20 mouse cellular contexts compared by ENCODE assay signal in genomic region chr9:113628780-113629179, GRCm38 (mm10).
A peak's percentile ranks its signal among the peaks of the same experiment; 100 is the strongest.
DNase-seq lines count a peak whose midpoint lies in the region; ATAC-seq and TF ChIP-seq lines count a peak whose summit lies in the region.
"Had no signal": no experiment of that assay in that cellular context is flagged by ENCODE, and none has a peak within 500 bp of the region (broad histone marks: within the 10 kb centered on the region; RNA-seq: fewer than 3 reads in every experiment).

No protein-coding gene starts in this region.

- DNase-seq in heart, adult 2 months, result no peak
- DNase-seq in lung, embryonic 14.5 days, result no peak
- no peak for DNase-seq in lung, postnatal 36 days
- no peak for DNase-seq in ES-E14 (ENCODE audit: low read depth, low spot score)
- DNase-seq in cerebellum, postnatal 25 days, result no peak
- DNase-seq: adrenal gland, postnatal 25 days; cerebellum, adult 8-10 months; gastrocnemius, adult 2 months; heart, postnatal 4 days; lung, adult 18-20 months; lung, postnatal 4 days; right cerebral cortex, adult 18-20 months; right cerebral cortex, postnatal 4 days had no signal

- H3K27ac ChIP-seq in heart, adult 2 months, result no peak overlapping the region
- no peak overlapping the region for H3K27ac ChIP-seq in heart, embryonic 11.5 days (ENCODE audit: low read depth, low read length)
- H3K27ac ChIP-seq in lung, embryonic 14.5 days (ENCODE audit: low read depth), result no peak overlapping the region
- no peak overlapping the region for H3K27ac ChIP-seq in ES-E14 (ENCODE audit: insufficient read depth, low read depth, low read length, poor library complexity, severe bottlenecking)
- 0 out of 2 replicates have a peak overlapping the region, but pooled peaks have one; percentile 25 for H3K27ac ChIP-seq in olfactory bulb, adult 2 months (ENCODE audit: insufficient read depth, low read depth, low read length)
- H3K27ac ChIP-seq: gastrocnemius, adult 2 months; hindbrain, embryonic 15.5 days; midbrain, embryonic 15.5 days; stomach, embryonic 15.5 days had no signal

- H3K4me2 ChIP-seq in heart, embryonic 11.5 days, result no peak overlapping the region
- no peak overlapping the region for H3K4me2 ChIP-seq in lung, embryonic 14.5 days
- H3K4me2 ChIP-seq: hindbrain, embryonic 15.5 days; midbrain, embryonic 15.5 days; stomach, embryonic 15.5 days had no signal

- H3K4me1 ChIP-seq in heart, adult 2 months (ENCODE audit: control insufficient read depth, insufficient read depth, low read length), result no peaks in the 10 kb centered on the region
- no peaks in the 10 kb centered on the region for H3K4me1 ChIP-seq in heart, embryonic 11.5 days (ENCODE audit: control insufficient read depth, insufficient read depth, low read length)
- H3K4me1 ChIP-seq in lung, embryonic 14.5 days (ENCODE audit: insufficient read depth), result no peaks in the 10 kb centered on the region
- no peaks in the 10 kb centered on the region; a peak in 1 of 4 replicates for H3K4me1 ChIP-seq in ES-E14 (ENCODE audit: control insufficient read depth in 2 of 2, insufficient read depth in 2 of 2, low read length in 2 of 2, poor library complexity in 1 of 2)
- peaks cover 33% of the 10 kb centered on the region for H3K4me1 ChIP-seq in olfactory bulb, adult 2 months (ENCODE audit: control insufficient read depth, insufficient read depth, low read length)
- H3K4me1 ChIP-seq: stomach, embryonic 15.5 days had no signal

- H3K79me2 ChIP-seq in heart, adult 2 months (replicated peaks; ENCODE audit: control insufficient read depth, insufficient read depth, low read length), result no peaks in the 10 kb centered on the region

- no peak for TF ChIP-seq EP300 in heart, adult 2 months (IDR thresholded peaks at IDR 0.05; ENCODE audit: insufficient read depth, low read depth, low read length)

- in situ Hi-C loops in ES-E14 (cut with MboI; ENCODE audit: low sequenced_read_pairs in 2 of 2, unreplicated experiment in 2 of 2), result loop anchor here in 1 of 2 experiments (25.0 kb wide), 1 partner anchor 816 kb away; no protein-coding TSS in a partner anchor

- no peaks in the 10 kb centered on the region for H3K27me3 ChIP-seq in heart, adult 2 months (ENCODE audit: control insufficient read depth, insufficient read depth, low read length)
- H3K27me3 ChIP-seq in heart, embryonic 11.5 days (ENCODE audit: control insufficient read depth, insufficient read depth, low read length), result no peaks in the 10 kb centered on the region
- no peaks in the 10 kb centered on the region for H3K27me3 ChIP-seq in lung, embryonic 14.5 days (ENCODE audit: insufficient read depth, low read length)
- H3K27me3 ChIP-seq: hindbrain, embryonic 15.5 days; midbrain, embryonic 15.5 days; stomach, embryonic 15.5 days had no signal

- WGBS in heart, adult 2 months, result 72% methylated on average over 1 of the region's 1 CpGs
- WGBS in heart, embryonic 11.5 days (ENCODE audit: insufficient replicate concordance), result 55% methylated on average over 1 of the region's 1 CpGs
- WGBS in lung, embryonic 14.5 days, result 75% methylated on average over 1 of the region's 1 CpGs
- WGBS in olfactory bulb, adult 2 months, result 95% methylated on average over 1 of the region's 1 CpGs

- intact Hi-C loops in heart, adult 2 months (cut with DNase I), result loop anchor here (2.0 to 10.0 kb wide), 2 partner anchors 174 to 208 kb away; no protein-coding TSS in a partner anchor

- no peak overlapping the region for H3K9ac ChIP-seq in heart, adult 2 months (ENCODE audit: low read depth, low read length)
- no peak overlapping the region for H3K9ac ChIP-seq in heart, embryonic 11.5 days (ENCODE audit: low read depth, low read length)
- H3K9ac ChIP-seq in lung, embryonic 14.5 days, result no peak overlapping the region
- H3K9ac ChIP-seq in ES-E14 (ENCODE audit: insufficient read depth, low read depth, low read length, poor library complexity, severe bottlenecking), result no peak overlapping the region
- H3K9ac ChIP-seq: hindbrain, embryonic 15.5 days; midbrain, embryonic 15.5 days; stomach, embryonic 15.5 days had no signal

- no peak overlapping the region for H3K4me3 ChIP-seq in heart, adult 2 months
- no peak overlapping the region for H3K4me3 ChIP-seq in heart, embryonic 11.5 days (ENCODE audit: low read depth, low read length)
- H3K4me3 ChIP-seq in lung, embryonic 14.5 days (ENCODE audit: low read depth, low read length), result no peak overlapping the region
- H3K4me3 ChIP-seq in ES-E14 (ENCODE audit: insufficient read depth in 1 of 2, low read depth in 1 of 2, low read length in 2 of 2, poor library complexity in 1 of 2, severe bottlenecking in 1 of 2), result no peak overlapping the region
- H3K4me3 ChIP-seq in olfactory bulb, adult 2 months (ENCODE audit: insufficient read depth, low read depth, low read length), result no peak overlapping the region
- H3K4me3 ChIP-seq: gastrocnemius, adult 2 months; hindbrain, embryonic 15.5 days; midbrain, embryonic 15.5 days; stomach, embryonic 15.5 days had no signal

- H3K36me3 ChIP-seq in heart, adult 2 months (ENCODE audit: control insufficient read depth, insufficient read depth, low read length), result no peaks in the 10 kb centered on the region
- no peaks in the 10 kb centered on the region for H3K36me3 ChIP-seq in heart, embryonic 11.5 days (ENCODE audit: control insufficient read depth, insufficient read depth, low read length)
- no peaks in the 10 kb centered on the region for H3K36me3 ChIP-seq in lung, embryonic 14.5 days (ENCODE audit: insufficient read depth)
- no peaks in the 10 kb centered on the region for H3K36me3 ChIP-seq in ES-E14 (ENCODE audit: control insufficient read depth, insufficient read depth, low read length, poor library complexity, severe bottlenecking)
- H3K36me3 ChIP-seq: hindbrain, embryonic 15.5 days; midbrain, embryonic 15.5 days; stomach, embryonic 15.5 days had no signal

- 0 out of 2 replicates have a peak, but pooled peaks have one; percentile 19 for TF ChIP-seq CTCF in heart, adult 2 months (IDR thresholded peaks at IDR 0.05)
- TF ChIP-seq CTCF in lung, embryonic 14.5 days (IDR thresholded peaks at IDR 0.05; ENCODE audit: low read depth), result peak; percentile 12; the same call in 1 of the 2 replicates
- TF ChIP-seq CTCF in olfactory bulb, adult 2 months (IDR thresholded peaks at IDR 0.05; ENCODE audit: insufficient read depth, low read depth, low read length), result no peak

- no peak for TF ChIP-seq POLR2A in heart, adult 2 months (IDR thresholded peaks at IDR 0.05; ENCODE audit: insufficient read depth, low read depth, low read length)
- TF ChIP-seq POLR2A in olfactory bulb, adult 2 months (IDR thresholded peaks at IDR 0.05; ENCODE audit: insufficient read depth, low read depth, low read length), result no peak

- no peaks in the 10 kb centered on the region for H3K9me3 ChIP-seq in heart, embryonic 11.5 days (replicated peaks; ENCODE audit: control insufficient read depth, low read length)
- H3K9me3 ChIP-seq in lung, embryonic 14.5 days (ENCODE audit: low read depth, low read length), result no peaks in the 10 kb centered on the region
- no peaks in the 10 kb centered on the region for H3K9me3 ChIP-seq in ES-E14 (ENCODE audit: control insufficient read depth, insufficient read depth, low read depth, low read length)
- H3K9me3 ChIP-seq: hindbrain, embryonic 15.5 days; midbrain, embryonic 15.5 days; stomach, embryonic 15.5 days had no signal

- no peak for ATAC-seq in heart, embryonic 11.5 days (replicated peaks; ENCODE audit: insufficient number of reproducible peaks, low FRiP score, low TSS enrichment)
- no peak for ATAC-seq in lung, embryonic 14.5 days (ENCODE audit: insufficient read depth)
- ATAC-seq: CD4-positive, CD25-positive, alpha-beta regulatory T cell, adult 4 months; intestine, embryonic 16.5 days had no signal

TF ChIP-seq in ES-E14, 5 proteins besides CTCF, POLR2A, EP300 and RAD21:
- 0 out of 2 replicates have a peak, but pooled peaks have one; percentile 7 for TF ChIP-seq ZC3H11A (IDR thresholded peaks at IDR 0.05; ENCODE audit: borderline replicate concordance, low read depth, low read length)
- no peak for TF ChIP-seq CHD2 (IDR thresholded peaks at IDR 0.05; ENCODE audit: low read depth, low read length)
- TF ChIP-seq MAFK (IDR thresholded peaks at IDR 0.05; ENCODE audit: insufficient read depth, low read depth, low read length), result no peak
- TF ChIP-seq ZNF384 (IDR thresholded peaks at IDR 0.05; ENCODE audit: low read depth, low read length), result no peak
- no peak for TF ChIP-seq HCFC1 (IDR thresholded peaks at IDR 0.05; ENCODE audit: borderline replicate concordance, insufficient read depth, low read length)
TF ChIP-seq in ES-E14: peak in this region for 1.
